Mouse (Mus musculus) myocyte (in vitro differentiated cells): ENCODE measurements around the gene Pde7b. TPM values are rescaled to one million over a fixed set of nuclear protein-coding genes. Genes with fewer than 3 reads are reported as not detected.
"Not testable (repeated sequence)": the region's sequence is repeated elsewhere in the genome, so short reads cannot be mapped to it uniquely, and the experiment has no call there.

Experiments used
- H3K27me3 ChIP-seq: one replicate; pipeline ENCODE4 v1.6.1; 2011; ENCODE audit not compliant: control insufficient read depth, insufficient read depth, insufficient read length
- H3K36me3 ChIP-seq: one replicate; pipeline ENCODE4 v1.6.1; 2011; ENCODE audit not compliant: control insufficient read depth, insufficient read depth
- H3K4me2 ChIP-seq: one replicate; pipeline ENCODE4 v1.6.1; 2011; ENCODE audit warnings: low read depth, control low read depth
- H3K4me3 ChIP-seq: one replicate; pipeline ENCODE4 v1.5.1; 2011; ENCODE audit warnings: mild to moderate bottlenecking, control low read depth, moderate library complexity
- H3K79me2 ChIP-seq: one replicate; pipeline ENCODE4 v1.6.1; 2011; ENCODE audit not compliant: control insufficient read depth, insufficient read depth
- H3ac ChIP-seq: one replicate; pipeline ENCODE4 v1.6.1; 2011; ENCODE audit not compliant: control insufficient read depth, insufficient read length
- CEBPB ChIP-seq: IDR thresholded peaks from 2 replicates; pipeline ENCODE4 v1.6.1; 2011; ENCODE audit warnings: mild to moderate bottlenecking, moderate library complexity; ENCODE audit not compliant: poor library complexity, insufficient read depth, severe bottlenecking
- E2F4 ChIP-seq: IDR thresholded peaks from one replicate; pipeline ENCODE4 v1.6.1; 2011; ENCODE audit warnings: mild to moderate bottlenecking, control low read depth, moderate library complexity; ENCODE audit not compliant: insufficient read depth
- MAX ChIP-seq: IDR thresholded peaks from one replicate; pipeline ENCODE4 v1.6.1; 2011; ENCODE audit warnings: low read depth, mild to moderate bottlenecking, control low read depth
- MYOD1 ChIP-seq, 3 experiments: IDR thresholded peaks; one replicate each; pipeline ENCODE4 v1.6.1; 2011; ENCODE audit warnings: control low read depth in 2 of 3, low read depth in 2 of 3, mild to moderate bottlenecking in 2 of 3, moderate library complexity in 1 of 3; ENCODE audit not compliant: insufficient read length in 2 of 3, control insufficient read depth in 1 of 3
- MYOG ChIP-seq, 3 experiments: IDR thresholded peaks; one replicate each; pipeline ENCODE4 v1.6.1; 2011; ENCODE audit warnings: control low read depth in 2 of 3, low read depth in 2 of 3, mild to moderate bottlenecking in 2 of 3; ENCODE audit not compliant: insufficient read length in 2 of 3, control insufficient read depth in 1 of 3, insufficient read depth in 1 of 3
- POLR2A ChIP-seq: IDR thresholded peaks from one replicate; pipeline ENCODE4 v1.6.1; 2011; ENCODE audit warnings: low read depth, mild to moderate bottlenecking, control low read depth, moderate library complexity; ENCODE audit not compliant: insufficient read length
- POLR2AphosphoS2 ChIP-seq: IDR thresholded peaks from one replicate; pipeline ENCODE4 v1.6.1; 2011; ENCODE audit warnings: low read depth, control low read depth; ENCODE audit not compliant: insufficient read length
- REST ChIP-seq: IDR thresholded peaks from one replicate; pipeline ENCODE4 v1.6.1; 2011; ENCODE audit warnings: mild to moderate bottlenecking, control low read depth, moderate library complexity; ENCODE audit not compliant: insufficient read depth, insufficient read length
- SRF ChIP-seq: IDR thresholded peaks from one replicate; pipeline ENCODE4 v1.6.1; 2011; ENCODE audit warnings: low read depth; ENCODE audit not compliant: control insufficient read depth, insufficient read length
- TCF12 ChIP-seq: IDR thresholded peaks from one replicate; pipeline ENCODE4 v1.6.1; 2011; ENCODE audit warnings: mild to moderate bottlenecking, control low read depth; ENCODE audit not compliant: poor library complexity, insufficient read depth, severe bottlenecking
- TCF3 ChIP-seq: IDR thresholded peaks from one replicate; pipeline ENCODE4 v1.6.1; 2011; ENCODE audit warnings: low read depth, control low read depth; ENCODE audit not compliant: insufficient read length
- USF1 ChIP-seq: IDR thresholded peaks from one replicate; pipeline ENCODE4 v1.6.1; 2011; ENCODE audit warnings: low read depth, mild to moderate bottlenecking, control low read depth, moderate library complexity
- polyA plus RNA-seq: library from polyadenylated mRNA; unstranded; fragments of >200 nt; fragmentation: generic; extraction: Trizol; gene quantifications from one replicate; pipeline ENCODE4 v1.2.1, GENCODE M21; 2012; ENCODE audit warnings: missing spikeins

Pde7b gene
- polyA plus RNA-seq, 1 experiment, result 0.16 TPM

DNA sequence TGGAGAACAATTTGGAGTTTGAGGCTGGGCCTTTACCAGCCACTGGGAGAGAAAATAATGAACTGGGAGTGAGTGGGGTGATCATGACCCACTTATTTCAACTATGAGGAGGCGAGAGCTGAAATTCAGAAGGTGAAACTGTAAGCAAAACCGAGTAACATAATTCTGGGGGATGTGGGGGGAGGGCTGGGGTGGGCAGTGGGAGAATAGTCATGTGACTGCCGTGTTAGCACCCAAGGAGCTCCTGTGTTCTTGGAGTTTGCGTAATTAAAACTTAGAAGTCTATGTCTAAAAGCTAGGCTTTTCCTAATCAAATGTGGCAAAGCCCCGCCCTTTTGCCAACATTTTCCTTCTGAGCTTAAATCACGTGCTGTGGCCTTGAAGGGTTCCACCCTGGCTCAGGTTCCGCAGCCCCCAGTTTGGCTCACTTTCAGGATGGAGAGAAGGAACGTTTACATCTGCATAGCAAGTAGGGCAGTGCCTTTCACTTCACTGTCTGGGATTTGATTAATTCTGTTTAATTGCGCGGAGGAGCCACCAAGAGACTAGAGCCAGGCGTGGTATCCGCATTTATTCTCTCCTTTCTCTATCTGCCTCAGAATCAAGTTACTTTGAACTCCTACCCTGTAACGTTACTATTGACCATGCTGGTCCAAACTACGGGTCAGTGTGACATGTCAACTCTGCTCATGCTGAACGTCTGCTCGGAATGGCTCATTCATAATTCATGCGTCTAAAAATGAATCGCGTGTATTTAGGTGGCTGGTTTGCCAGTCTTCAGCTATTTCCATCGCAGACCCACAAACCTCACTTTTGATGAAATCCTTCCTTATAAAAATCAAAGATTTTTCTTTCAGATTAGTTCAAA lies 196.1 kb downstream of the Pde7b start:
- H3ac ChIP-seq, result no peak overlapping the region
- TF ChIP-seq POLR2AphosphoS2 (no peak), MYOG (IDR thresholded peaks at IDR 0.05; ENCODE audit: control insufficient read depth in 1 of 3, insufficient read depth in 1 of 3, insufficient read length in 2 of 3, low read depth in 2 of 3) (no peak), SRF (no peak), USF1 (no peak), TCF12 (no peak)
- H3K4me3 ChIP-seq, result no peak overlapping the region
- no peaks in the 10 kb centered on the region for H3K79me2 ChIP-seq
- no peak overlapping the region for H3K4me2 ChIP-seq
- H3K27me3 ChIP-seq, result no peaks in the 10 kb centered on the region
- H3K36me3 ChIP-seq, result no peaks in the 10 kb centered on the region

DNA sequence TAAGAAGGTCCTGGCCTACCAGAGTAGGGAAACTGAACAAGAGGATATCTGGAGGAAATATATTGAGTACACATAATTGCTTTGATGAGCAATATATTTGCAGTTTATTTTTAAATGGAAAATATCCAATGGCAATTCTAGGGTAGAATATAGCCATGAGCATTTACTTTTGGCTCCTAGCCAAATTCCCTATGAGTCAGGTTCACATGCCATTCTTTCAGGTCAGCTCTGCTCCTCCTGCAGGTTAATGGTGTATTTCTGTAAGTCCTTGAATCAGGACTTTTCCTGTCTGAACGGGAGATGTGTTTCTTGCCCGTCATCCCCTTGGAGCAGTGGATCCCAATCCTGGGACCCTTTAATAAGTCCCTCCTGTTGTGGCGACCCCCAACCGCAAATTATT lies 197.1 kb downstream of the Pde7b start:
- no peak overlapping the region for H3K4me2 ChIP-seq
- no peaks in the 10 kb centered on the region for H3K27me3 ChIP-seq
- H3K36me3 ChIP-seq, result no peaks in the 10 kb centered on the region
- no peak overlapping the region for H3K4me3 ChIP-seq
- H3K79me2 ChIP-seq, result no peaks in the 10 kb centered on the region
- no peak for TF ChIP-seq MYOG (IDR thresholded peaks at IDR 0.05; ENCODE audit: control insufficient read depth in 1 of 3, insufficient read depth in 1 of 3, insufficient read length in 2 of 3, low read depth in 2 of 3)
- H3ac ChIP-seq, result no peak overlapping the region

DNA sequence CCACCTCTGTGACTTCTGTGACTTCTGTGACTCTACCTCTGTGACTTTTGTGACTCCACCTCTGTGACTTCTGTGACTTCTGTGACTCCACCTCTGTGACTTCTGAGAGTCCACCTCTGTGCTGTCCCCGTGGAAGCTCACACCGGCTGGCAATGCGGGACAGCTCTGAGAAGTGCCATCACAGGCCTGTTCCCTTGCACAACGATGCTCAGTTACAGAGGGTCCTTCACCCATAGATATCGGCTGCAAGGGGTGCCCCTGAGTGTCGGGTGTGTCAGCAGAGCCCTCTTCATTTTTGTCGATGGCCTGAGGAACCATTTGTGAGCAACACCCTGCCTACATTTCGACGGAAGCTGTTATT lies 206.4 kb downstream of the Pde7b start:
- Histone ChIP-seq H3K27me3 (no peaks in the 10 kb centered on the region), H3K36me3 (no peaks in the 10 kb centered on the region), H3K4me3 (no peak overlapping the region), H3ac (no peak overlapping the region), H3K4me2 (no peak overlapping the region), H3K79me2 (no peaks in the 10 kb centered on the region)
- TF ChIP-seq USF1 (no peak), REST (no peak), MAX (no peak), MYOD1 (IDR thresholded peaks at IDR 0.05; ENCODE audit: control insufficient read depth in 1 of 3, insufficient read length in 2 of 3, low read depth in 2 of 3) (no peak), CEBPB (no peak), E2F4 (no peak), TCF12 (no peak), TCF3 (no peak)

DNA sequence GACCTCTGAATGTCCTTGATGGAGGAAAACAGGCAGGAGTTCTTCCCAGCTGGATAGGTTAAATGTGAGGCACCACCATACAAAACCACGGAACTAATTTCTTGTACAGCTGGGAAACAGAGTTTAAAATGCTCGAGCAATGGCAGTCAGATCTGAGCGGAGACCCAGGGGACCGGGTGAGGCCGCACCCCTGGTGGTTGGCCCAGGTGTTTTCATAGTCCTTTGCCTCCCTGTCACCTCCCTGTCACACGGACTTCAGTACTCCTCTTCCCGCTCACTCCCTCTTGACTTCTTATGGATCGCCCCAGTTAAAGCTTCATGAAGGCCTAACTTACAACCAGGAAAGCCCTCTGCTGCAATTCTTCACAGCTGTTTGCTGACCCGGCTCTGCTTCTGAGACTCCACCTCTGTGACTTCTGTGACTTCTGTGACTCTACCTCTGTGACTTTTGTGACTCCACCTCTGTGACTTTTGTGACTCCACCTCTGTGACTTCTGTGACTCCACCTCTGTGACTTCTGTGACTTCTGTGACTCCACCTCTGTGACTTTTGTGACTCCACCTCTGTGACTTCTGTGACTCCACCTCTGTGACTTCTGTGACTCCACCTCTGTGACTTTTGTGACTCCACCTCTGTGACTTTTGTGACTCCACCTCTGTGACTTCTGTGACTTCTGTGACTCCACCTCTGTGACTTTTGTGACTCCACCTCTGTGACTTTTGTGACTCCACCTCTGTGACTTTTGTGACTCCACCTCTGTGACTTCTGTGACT lies 206.9 kb downstream of the Pde7b start:
- not testable (repeated sequence) for H3K36me3 ChIP-seq, H3K79me2 ChIP-seq, H3K4me3 ChIP-seq, H3ac ChIP-seq, H3K27me3 ChIP-seq, H3K4me2 ChIP-seq

DNA sequence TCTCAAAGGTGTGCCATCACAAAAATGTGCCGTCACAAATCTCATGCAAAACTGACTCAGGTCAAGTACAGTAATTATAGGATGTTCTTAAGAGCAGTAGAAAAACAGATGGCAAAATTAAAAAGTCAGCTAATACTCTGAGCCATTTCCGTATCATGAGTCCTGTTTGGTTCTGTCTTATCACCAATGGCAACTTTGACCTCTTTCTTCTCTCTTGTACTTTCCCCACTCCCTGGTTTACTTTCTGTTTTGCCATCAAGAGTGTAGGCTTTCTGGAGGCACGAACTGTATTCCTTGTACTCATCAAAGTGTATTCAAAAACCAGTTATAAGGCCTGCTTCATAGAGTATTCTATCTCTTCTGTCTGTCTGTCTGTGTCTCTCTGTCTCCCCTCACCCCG lies 211.0 kb downstream of the Pde7b start:
- Histone ChIP-seq H3K4me3 (no peak overlapping the region), H3K27me3 (no peaks in the 10 kb centered on the region), H3K4me2 (no peak overlapping the region), H3K36me3 (no peaks in the 10 kb centered on the region), H3K79me2 (no peaks in the 10 kb centered on the region), H3ac (no peak overlapping the region)
- TF ChIP-seq REST, result no peak
- TF ChIP-seq E2F4, result no peak
- TF ChIP-seq TCF12, result no peak
- no peak for TF ChIP-seq CEBPB
- TF ChIP-seq POLR2AphosphoS2, result no peak
- TF ChIP-seq SRF, result no peak
- TF ChIP-seq MYOG (IDR thresholded peaks at IDR 0.05; ENCODE audit: control insufficient read depth in 1 of 3, insufficient read depth in 1 of 3, insufficient read length in 2 of 3, low read depth in 2 of 3), result no peak
- no peak for TF ChIP-seq MYOD1 (IDR thresholded peaks at IDR 0.05; ENCODE audit: control insufficient read depth in 1 of 3, insufficient read length in 2 of 3, low read depth in 2 of 3)
- no peak for TF ChIP-seq USF1
- TF ChIP-seq MAX, result no peak
- no peak for TF ChIP-seq POLR2A
- TF ChIP-seq TCF3, result no peak
